Comparison of ENCODE assay signal across 8 mouse cellular contexts in genomic region chr9:13748404-13748797, GRCm38 (mm10). TPM values are rescaled to one million over a fixed set of nuclear protein-coding genes. Genes with fewer than 3 reads are reported as not detected.
DNase-seq lines count a peak whose midpoint lies in the region; ATAC-seq and TF ChIP-seq lines count a peak whose summit lies in the region.

TSS of gene Mtmr2 (plus strand) at chr9:13748410.

- WGBS in spleen, adult 2 months, result 44% methylated on average over 2 of the region's 2 CpGs
- WGBS in midbrain, embryonic 16.5 days, result 42% methylated on average over 2 of the region's 2 CpGs

- no peaks in the 10 kb centered on the region; the same call in 1 of the 2 replicates for H3K9me3 ChIP-seq in midbrain, embryonic 16.5 days (replicated peaks; ENCODE audit: control insufficient read depth, low read length, poor library complexity, severe bottlenecking)

- peak within 1 kb of the TSS; percentile 91 for H3K27ac ChIP-seq in spleen, adult 2 months (ENCODE audit: insufficient read depth, low read length)
- H3K27ac ChIP-seq in cortical plate, adult 2 months (ENCODE audit: insufficient read depth, low read length), result peak within 1 kb of the TSS; percentile 89
- H3K27ac ChIP-seq in midbrain, embryonic 16.5 days (ENCODE audit: low read length), result peak within 1 kb of the TSS; percentile 90

- no peaks in the 10 kb centered on the region for H3K36me3 ChIP-seq in spleen, adult 2 months (ENCODE audit: control insufficient read depth, insufficient read depth, low read length)
- H3K36me3 ChIP-seq in midbrain, embryonic 16.5 days (ENCODE audit: control insufficient read depth, insufficient read depth, low read length), result no peaks in the 10 kb centered on the region

- no peak for TF ChIP-seq CTCF in spleen, adult 2 months (IDR thresholded peaks at IDR 0.05; ENCODE audit: extremely low read depth, insufficient read depth, insufficient read length, insufficient replicate concordance)
- no peak for TF ChIP-seq CTCF in cortical plate, adult 2 months (IDR thresholded peaks at IDR 0.05; ENCODE audit: extremely low read depth, insufficient read depth, low read length)

- H3K4me1 ChIP-seq in spleen, adult 2 months (ENCODE audit: control insufficient read depth, insufficient read depth, insufficient read length), result no peaks in the 10 kb centered on the region
- H3K4me1 ChIP-seq in cortical plate, adult 2 months (ENCODE audit: control insufficient read depth, insufficient read depth, low read length), result peaks cover 2% of the 10 kb centered on the region; the same call in 1 of the 2 replicates
- H3K4me1 ChIP-seq in midbrain, embryonic 16.5 days (ENCODE audit: control insufficient read depth, insufficient read depth, low read length), result peaks cover 11% of the 10 kb centered on the region

- no peak for DNase-seq in spleen, adult 2 months (ENCODE audit: low read depth in 1 of 2, low spot score in 2 of 2)
- no peak for DNase-seq in spleen, postnatal 10 days (ENCODE audit: low spot score in 2 of 2)
- DNase-seq in heart, adult 8-10 months (ENCODE audit: low spot score), result no peak
- no peak for DNase-seq in layer of hippocampus, postnatal 36 days
- DNase-seq in spleen, adult 18-20 months, result no peak
- no peak for DNase-seq in spleen, postnatal 14 days (ENCODE audit: low spot score in 2 of 2)

- peak within 1 kb of the TSS; percentile 94 for H3K4me3 ChIP-seq in spleen, adult 2 months (ENCODE audit: extremely low read depth, insufficient read depth, insufficient read length)
- peak within 1 kb of the TSS; percentile 71 for H3K4me3 ChIP-seq in cortical plate, adult 2 months (ENCODE audit: insufficient read depth, low read length)
- peak within 1 kb of the TSS; percentile 82 for H3K4me3 ChIP-seq in midbrain, embryonic 16.5 days (ENCODE audit: low read depth, low read length)

- ATAC-seq in midbrain, embryonic 16.5 days, result no peak

- peak within 1 kb of the TSS; percentile 84 for H3K9ac ChIP-seq in midbrain, embryonic 16.5 days (ENCODE audit: low read depth, low read length)

- H3K4me2 ChIP-seq in midbrain, embryonic 16.5 days (ENCODE audit: low read length), result peak within 1 kb of the TSS; percentile 87

- H3K27me3 ChIP-seq in spleen, adult 2 months (ENCODE audit: control insufficient read depth, insufficient read depth, low read length), result no peaks in the 10 kb centered on the region
- H3K27me3 ChIP-seq in midbrain, embryonic 16.5 days (ENCODE audit: control insufficient read depth, insufficient read depth, low read depth, low read length), result no peaks in the 10 kb centered on the region

- TF ChIP-seq POLR2A in spleen, adult 2 months (IDR thresholded peaks at IDR 0.05; ENCODE audit: low read depth, low read length), result no peak
- no peak for TF ChIP-seq POLR2A in cortical plate, adult 2 months (IDR thresholded peaks at IDR 0.05; ENCODE audit: extremely low read depth, insufficient read depth, low read length)

RNA-seq across cellular contexts. Expression of gene Mtmr2, which starts in this region (rescaled TPM):
- polyA plus RNA-seq in spleen, adult 2 months (2012; rRNA removed), result 22.3 and 30.7 TPM in 2 replicates
- 29.4 and 29.9 TPM in 2 replicates for polyA plus RNA-seq in cortical plate, adult 2 months (2012; rRNA removed)
- total RNA-seq in heart, adult 8-10 months (2022), result 10 to 100 TPM; 16.7 to 20.1 (median 17.7) TPM
- total RNA-seq in layer of hippocampus, postnatal 36 days (2021), result 10 to 100 TPM; 55.2 to 55.5 TPM
- polyA plus RNA-seq in midbrain, embryonic 16.5 days (2015; fragmentation: Nextera tagmentation; extraction: Ambion mirVana), result 56.5 and 57.9 TPM in 2 replicates
